Mouse (Mus musculus) liver, embryonic 15.5 days (tissue): ENCODE measurements around the gene Phrf1. TPM values are rescaled to one million over a fixed set of nuclear protein-coding genes. Genes with fewer than 3 reads are reported as not detected.
A peak's percentile ranks its signal among the peaks of the same experiment; 100 is the strongest.

Experiments
- ATAC-seq: fragments of 200-750 bp; cut with Nextera tagmentation; 2 replicates; pipeline ENCODE4 v1.8.0; 2017; ENCODE audit warnings: moderate number of reproducible peaks, mild to moderate bottlenecking, moderate library complexity; ENCODE audit not compliant: insufficient read depth
- H3K27ac ChIP-seq: fragments of 300-500 bp; sonication (generic); replicated peaks from 2 replicates; pipeline ENCODE4 v1.5.1; 2015; ENCODE audit warnings: mild to moderate bottlenecking, inconsistent platforms
- H3K27me3 ChIP-seq: fragments of 300-500 bp; sonication (generic); 2 replicates; pipeline ENCODE4 v1.6.1; 2015; ENCODE audit warnings: mild to moderate bottlenecking, inconsistent platforms
- H3K36me3 ChIP-seq: fragments of 300-500 bp; sonication (generic); replicated peaks from 2 replicates; pipeline ENCODE4 v1.6.1; 2015; ENCODE audit warnings: moderate library complexity, mild to moderate bottlenecking, inconsistent platforms
- H3K4me1 ChIP-seq: fragments of 300-500 bp; sonication (generic); replicated peaks from 2 replicates; pipeline ENCODE4 v1.6.1; 2015; ENCODE audit warnings: inconsistent platforms
- H3K4me2 ChIP-seq: fragments of 300-500 bp; sonication (generic); 2 replicates; pipeline ENCODE4 v1.6.1; 2015; ENCODE audit warnings: moderate library complexity, mild to moderate bottlenecking, inconsistent platforms
- H3K4me3 ChIP-seq: fragments of 300-500 bp; sonication (generic); replicated peaks from 2 replicates; pipeline ENCODE4 v1.5.1; 2015; ENCODE audit warnings: mild to moderate bottlenecking, inconsistent platforms
- H3K9ac ChIP-seq: fragments of 300-500 bp; sonication (generic); 2 replicates; pipeline ENCODE4 v1.6.1; 2015; ENCODE audit warnings: moderate library complexity, mild to moderate bottlenecking, inconsistent platforms
- H3K9me3 ChIP-seq: fragments of 300-500 bp; sonication (generic); replicated peaks from 2 replicates; pipeline ENCODE4 v1.6.1; 2016; ENCODE audit warnings: inconsistent platforms
- WGBS: fragments of 180-500 bp; shearing (Covaris S2); methylation state at CpG from one replicate; pipeline ENCODE4 v1.1.7; 2015; ENCODE audit warnings: mixed read lengths; ENCODE audit not compliant: insufficient replicate concordance; 5-methylcytosine and 5-hydroxymethylcytosine counted together
- polyA plus RNA-seq: library from polyadenylated mRNA; unstranded; fragments of >200 nt; fragmentation: Nextera tagmentation; extraction: Ambion mirVana; gene quantifications from 2 replicates; pipeline ENCODE4 v1.2.1, GENCODE M21; 2015

Phrf1 gene
- polyA plus RNA-seq, 1 experiment from 2014 or later: 26.7 TPM

GRCm38 (mm10) chr7:141213133-141213532 lies 15.5 kb upstream of the Phrf1 start:
- no peaks in the 10 kb centered on the region for H3K9me3 ChIP-seq
- H3K27me3 ChIP-seq: 0 out of 2 replicates have a peak, but pooled peaks cover 4% of the 10 kb centered on the region
- ATAC-seq: no peak
- peaks cover 97% of the 10 kb centered on the region for H3K4me1 ChIP-seq
- WGBS: 81% methylated on average over 3 of the region's 3 CpGs
- peaks cover 11% of the 10 kb centered on the region for H3K36me3 ChIP-seq
- no peak overlapping the region for H3K4me2 ChIP-seq
- no peak overlapping the region for H3K4me3 ChIP-seq
- peak overlapping the region; percentile 92 for H3K27ac ChIP-seq
- no peak overlapping the region for H3K9ac ChIP-seq

- Histone ChIP-seq H3K27me3 (0 out of 2 replicates have a peak, but pooled peaks cover 4% of the 10 kb centered on the region), H3K27ac (peak within 1 kb of the TSS; percentile 92), H3K4me3 (peak within 1 kb of the TSS; percentile 80), H3K9ac (peak within 1 kb of the TSS; percentile 57), H3K4me1 (peaks cover 97% of the 10 kb centered on the region), H3K4me2 (peak within 1 kb of the TSS; percentile 100), H3K9me3 (no peaks in the 10 kb centered on the region), H3K36me3 (peaks cover 16% of the 10 kb centered on the region)
- 88% methylated on average over 11 of the region's 11 CpGs for WGBS
- no peak for ATAC-seq
These were observed 14.9 kb upstream of the Phrf1 start, which contains the start of gene Lmntd2 for GRCm38 (mm10) chr7:141213605-141214235. Lmntd2 (minus strand) TSS chr7:141214080.

- no peak overlapping the region for H3K4me3 ChIP-seq
- peaks cover 22% of the 10 kb centered on the region for H3K36me3 ChIP-seq
- 0 out of 2 replicates have a peak, but pooled peaks cover 4% of the 10 kb centered on the region for H3K27me3 ChIP-seq
- H3K4me1 ChIP-seq: peaks cover 97% of the 10 kb centered on the region
- no peak for ATAC-seq
- no peak overlapping the region for H3K9ac ChIP-seq
- H3K9me3 ChIP-seq: no peaks in the 10 kb centered on the region
- H3K4me2 ChIP-seq: no peak overlapping the region; the same call in 1 of the 2 replicates
- peak overlapping the region; percentile 92 for H3K27ac ChIP-seq
- 81% methylated on average over 3 of the region's 3 CpGs for WGBS
These were observed 14.3 kb upstream of the Phrf1 start for GRCm38 (mm10) chr7:141214310-141214709.

DNA sequence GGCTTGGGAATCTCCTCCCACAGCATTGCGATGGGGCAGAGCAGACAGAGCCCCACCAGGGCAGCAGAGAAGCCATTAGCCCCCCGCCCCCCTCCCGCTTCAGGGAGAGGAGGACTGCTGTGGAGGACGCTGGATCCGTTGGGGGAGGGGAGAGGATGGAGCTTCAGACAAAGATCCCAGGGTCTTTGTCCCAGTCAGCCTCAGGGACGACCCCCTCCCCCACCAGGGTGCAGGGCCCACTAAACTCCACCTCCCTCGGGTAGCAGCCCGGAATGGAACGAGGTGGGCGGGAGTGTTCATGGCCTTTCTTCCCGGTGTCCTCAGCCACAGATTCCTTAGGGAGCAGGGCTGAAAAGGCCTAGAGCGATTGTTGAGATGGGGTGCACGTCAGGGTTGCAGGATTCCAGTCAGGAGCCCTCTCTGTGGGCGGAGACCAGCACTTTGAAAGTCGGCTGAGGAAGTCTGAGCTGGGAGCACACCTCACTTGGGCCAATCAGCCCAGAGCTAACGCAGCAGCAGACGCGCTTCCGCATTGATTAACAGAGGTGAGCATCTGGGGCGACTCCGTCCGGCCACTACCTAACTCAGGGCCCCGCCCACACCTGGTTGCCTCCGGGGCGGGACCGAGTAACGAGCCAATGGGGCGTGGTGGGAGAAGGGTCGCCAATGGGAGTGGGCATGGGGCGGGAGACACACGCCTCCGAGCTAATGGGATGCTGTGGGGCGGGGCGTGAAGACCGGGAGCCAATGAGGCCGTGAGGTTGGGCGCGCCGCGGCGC lies 13.3 kb upstream of the Phrf1 start, which contains the start of gene Rassf7:
Rassf7 (plus strand) TSS at position 760 of the 779 bp plus-strand sequence.
- Histone ChIP-seq H3K27ac (peak within 1 kb of the TSS; percentile 92), H3K9me3 (no peaks in the 10 kb centered on the region), H3K4me2 (peak within 1 kb of the TSS; percentile 100), H3K27me3 (0 out of 2 replicates have a peak, but pooled peaks cover 4% of the 10 kb centered on the region), H3K9ac (peak within 1 kb of the TSS; percentile 89), H3K36me3 (peaks cover 31% of the 10 kb centered on the region), H3K4me1 (peaks cover 97% of the 10 kb centered on the region), H3K4me3 (peak within 1 kb of the TSS; percentile 80)
- WGBS: 4% methylated on average over 41 of the region's 41 CpGs
- ATAC-seq: peak; percentile 94

DNA sequence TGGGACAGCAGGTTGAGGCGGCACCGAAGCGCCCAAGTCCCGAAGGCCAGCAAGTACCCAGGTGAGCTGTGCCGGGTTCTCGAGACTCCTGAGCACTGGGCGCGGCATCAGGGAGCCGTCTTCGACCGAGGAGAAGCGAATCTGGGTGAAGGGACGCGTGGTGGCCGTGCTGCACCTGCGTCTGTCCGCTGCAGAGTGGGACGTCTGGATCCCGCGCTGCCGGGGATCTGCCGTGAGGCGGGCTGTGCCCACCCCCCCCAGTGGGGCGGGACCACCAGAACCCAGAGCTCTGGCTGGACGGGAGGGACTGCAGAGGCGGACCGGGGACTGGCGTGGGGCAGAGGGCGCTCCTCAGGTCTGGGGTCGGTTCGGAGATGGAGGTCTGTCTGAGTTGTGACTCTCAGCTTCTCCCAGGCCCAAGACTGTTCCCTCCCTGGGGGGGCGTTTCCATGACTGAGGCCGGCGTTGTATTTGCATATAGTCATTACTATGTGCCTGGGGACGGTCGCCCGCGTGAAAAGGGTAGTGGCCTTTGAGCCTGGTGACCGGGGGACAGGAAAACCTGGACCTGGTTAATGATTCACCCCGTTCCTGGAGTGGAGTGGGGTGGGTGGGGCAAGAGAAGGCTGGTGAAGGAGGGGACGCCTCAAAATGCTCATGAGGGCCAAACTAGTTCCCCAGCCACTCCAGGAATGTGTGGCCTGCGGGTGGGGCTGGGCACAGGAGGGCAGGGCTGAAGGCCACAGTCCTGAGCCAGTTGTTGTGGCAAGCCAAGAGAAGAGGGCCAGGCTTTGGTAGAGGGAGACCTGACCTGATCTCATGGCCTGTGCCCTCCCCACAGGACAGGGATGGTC lies 12.5 kb upstream of the Phrf1 start:
- Histone ChIP-seq H3K4me2 (peak overlapping the region; percentile 100), H3K27me3 (no peaks in the 10 kb centered on the region), H3K36me3 (peaks cover 35% of the 10 kb centered on the region), H3K27ac (peak overlapping the region; percentile 92), H3K9ac (peak overlapping the region; percentile 89), H3K9me3 (no peaks in the 10 kb centered on the region), H3K4me1 (peaks cover 97% of the 10 kb centered on the region), H3K4me3 (peak overlapping the region; percentile 80)
- WGBS: 1% methylated on average over 42 of the region's 42 CpGs
- ATAC-seq: peak; percentile 49

DNA sequence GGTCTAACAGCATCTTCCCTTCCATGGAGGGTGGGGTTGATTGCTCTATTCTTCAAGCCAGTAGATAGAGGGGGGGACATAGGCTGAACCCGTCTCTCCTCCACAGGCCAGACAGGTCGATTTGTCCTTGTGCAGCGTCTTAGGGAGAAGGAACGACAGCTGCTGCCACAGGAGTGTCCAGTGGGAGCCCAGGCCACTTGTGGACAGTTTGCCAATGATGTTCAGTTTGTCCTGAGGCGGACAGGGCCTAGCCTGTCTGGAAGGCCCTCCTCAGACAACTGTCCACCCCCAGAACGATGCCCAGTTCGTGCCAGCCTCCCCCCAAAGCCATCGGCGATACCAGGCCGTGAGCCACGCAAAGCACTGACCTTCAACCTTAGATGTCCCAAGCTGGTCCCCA lies 11.7 kb upstream of the Phrf1 start:
- peak overlapping the region; percentile 80 for H3K4me3 ChIP-seq
- H3K9me3 ChIP-seq: no peaks in the 10 kb centered on the region
- H3K4me1 ChIP-seq: peaks cover 97% of the 10 kb centered on the region
- ATAC-seq: no peak
- 84% methylated on average over 11 of the region's 11 CpGs for WGBS
- H3K27ac ChIP-seq: peak overlapping the region; percentile 92
- peaks cover 35% of the 10 kb centered on the region for H3K36me3 ChIP-seq
- peak overlapping the region; percentile 100 for H3K4me2 ChIP-seq
- no peaks in the 10 kb centered on the region for H3K27me3 ChIP-seq
- H3K9ac ChIP-seq: peak overlapping the region; percentile 89; the same call in 1 of the 2 replicates

- Histone ChIP-seq H3K4me3 (peak overlapping the region; percentile 80), H3K27me3 (no peaks in the 10 kb centered on the region), H3K4me2 (peak overlapping the region; percentile 100), H3K36me3 (peaks cover 35% of the 10 kb centered on the region), H3K27ac (peak overlapping the region; percentile 92), H3K9me3 (no peaks in the 10 kb centered on the region), H3K9ac (0 out of 2 replicates have a peak overlapping the region, but pooled peaks have one; percentile 89), H3K4me1 (peaks cover 97% of the 10 kb centered on the region)
- ATAC-seq: no peak
- 89% methylated on average over 17 of the region's 17 CpGs for WGBS
These were observed 11.1 kb upstream of the Phrf1 start for GRCm38 (mm10) chr7:141217343-141218013.

- Histone ChIP-seq H3K4me1 (peaks cover 97% of the 10 kb centered on the region), H3K9me3 (no peaks in the 10 kb centered on the region), H3K36me3 (peaks cover 35% of the 10 kb centered on the region), H3K27me3 (no peaks in the 10 kb centered on the region), H3K27ac (peak overlapping the region; percentile 85), H3K9ac (no peak overlapping the region), H3K4me2 (peak overlapping the region; percentile 16; the same call in 1 of the 2 replicates), H3K4me3 (no peak overlapping the region)
- no peak for ATAC-seq
- 69% methylated on average over 3 of the region's 3 CpGs for WGBS
These were observed 10.4 kb upstream of the Phrf1 start for GRCm38 (mm10) chr7:141218141-141218540.

DNA sequence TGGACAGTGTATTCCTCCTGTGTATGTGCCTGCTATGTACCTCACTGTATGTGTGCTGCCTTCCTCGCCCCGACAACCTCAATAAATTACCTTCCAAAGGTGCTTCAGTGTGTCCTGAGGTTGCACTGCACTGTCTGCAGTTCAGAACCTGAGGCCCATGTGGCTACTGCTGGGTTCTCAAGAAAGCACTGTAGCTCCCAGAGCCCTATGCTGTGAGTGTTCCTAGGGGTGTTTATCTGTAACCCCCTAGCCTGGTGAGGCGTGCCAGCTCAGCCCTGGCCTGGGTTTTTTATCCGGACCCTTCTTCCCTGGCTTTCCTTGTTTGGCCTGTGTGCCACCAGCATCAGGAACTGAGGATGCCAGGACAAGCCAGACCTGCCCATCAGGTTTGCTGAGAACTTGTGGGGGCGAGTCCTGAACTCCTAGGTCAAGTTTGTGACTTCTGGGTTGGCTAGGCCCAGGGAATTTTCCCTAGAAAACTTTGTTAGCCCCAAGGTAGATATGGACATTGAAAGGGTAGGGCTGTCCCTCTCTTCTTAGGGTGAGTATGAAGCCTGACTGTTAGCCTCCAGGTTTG lies 9.9 kb upstream of the Phrf1 start:
- H3K4me3 ChIP-seq: no peak overlapping the region
- H3K36me3 ChIP-seq: peaks cover 35% of the 10 kb centered on the region
- no peaks in the 10 kb centered on the region for H3K27me3 ChIP-seq
- WGBS: 78% methylated on average over 5 of the region's 5 CpGs
- H3K27ac ChIP-seq: peak overlapping the region; percentile 85
- H3K4me2 ChIP-seq: peak overlapping the region; percentile 16; the same call in 1 of the 2 replicates
- no peak for ATAC-seq
- no peak overlapping the region for H3K9ac ChIP-seq
- H3K4me1 ChIP-seq: peaks cover 93% of the 10 kb centered on the region
- H3K9me3 ChIP-seq: no peaks in the 10 kb centered on the region
